Mouse (Mus musculus): ENCODE results near the gene Cep70.

GRCm38 (mm10) chr9:99243190-99243894, at the start of gene Cep70:
- TF ChIP-seq CTCF (IDR thresholded peaks at IDR 0.05; ENCODE audit: control insufficient read depth, insufficient read depth, low read length): no peak
- TF ChIP-seq POLR2A (IDR thresholded peaks at IDR 0.05; ENCODE audit: borderline replicate concordance, control insufficient read depth, low read depth, low read length): peak; percentile 81

Measured in bone marrow, adult 2 months (tissue).